Mouse (Mus musculus): Measurements from ENCODE around the gene Tgfbi.

DNA sequence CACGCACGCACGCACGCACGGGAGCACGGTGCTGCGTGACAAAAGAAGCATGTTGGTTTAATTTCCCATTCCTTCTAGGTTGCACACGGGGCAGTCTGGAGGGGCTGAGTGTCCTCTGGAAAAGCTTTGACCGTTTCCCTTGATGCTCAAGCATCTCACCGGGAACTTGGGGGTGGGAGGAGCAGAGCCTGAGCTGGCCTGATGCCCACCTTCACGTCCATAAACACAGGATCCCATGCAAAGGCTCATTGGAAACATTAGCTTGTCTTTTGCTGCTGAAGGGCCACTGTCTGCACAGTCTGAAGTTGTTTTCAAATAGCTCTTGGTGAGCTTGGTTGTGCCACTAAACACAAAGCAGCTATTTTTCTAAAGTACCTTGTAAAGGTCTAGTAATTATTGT, 2.6 kb upstream of the Tgfbi start:
- no peak for TF ChIP-seq POLR2A (IDR thresholded peaks at IDR 0.05; ENCODE audit: extremely low read depth, insufficient read depth, low read length)
- TF ChIP-seq CTCF (IDR thresholded peaks at IDR 0.05; ENCODE audit: extremely low read depth, insufficient read depth, low read length), result no peak
